Mouse (Mus musculus): ENCODE measurements around the gene Arhgef26. TPM values are rescaled to one million over a fixed set of nuclear protein-coding genes. Genes with fewer than 3 reads are reported as not detected.
A peak's percentile ranks its signal among the peaks of the same experiment; 100 is the strongest.

Arhgef26 gene
- polyA plus RNA-seq, 1 experiment: 26.1 TPM

GRCm38 (mm10) chr3:62367882-62368281, 29.7 kb downstream of the Arhgef26 start:
- no peak overlapping the region for H3K4me3 ChIP-seq (replicated peaks; ENCODE audit: insufficient read depth, low read depth, low read length)
- no peak for DNase-seq
- no peaks in the 10 kb centered on the region for H3K27me3 ChIP-seq (ENCODE audit: control insufficient read depth, insufficient read depth, low read length)
- TF ChIP-seq CTCF (IDR thresholded peaks at IDR 0.05; ENCODE audit: borderline replicate concordance, insufficient read depth, low read depth, low read length): no peak
- TF ChIP-seq POLR2A (IDR thresholded peaks at IDR 0.05; ENCODE audit: borderline replicate concordance, insufficient read depth, low read length): no peak
- no peaks in the 10 kb centered on the region for H3K4me1 ChIP-seq (ENCODE audit: control insufficient read depth, insufficient read depth, low read length)
- 80% methylated on average over 5 of the region's 5 CpGs for WGBS
- no peak overlapping the region for H3K27ac ChIP-seq (ENCODE audit: insufficient read depth, low read length)

- H3K4me1 ChIP-seq (ENCODE audit: control insufficient read depth, insufficient read depth, low read length): no peaks in the 10 kb centered on the region
- no peaks in the 10 kb centered on the region for H3K27me3 ChIP-seq (ENCODE audit: control insufficient read depth, insufficient read depth, low read length)
- no peak for TF ChIP-seq CTCF (IDR thresholded peaks at IDR 0.05; ENCODE audit: borderline replicate concordance, insufficient read depth, low read depth, low read length)
- TF ChIP-seq POLR2A (IDR thresholded peaks at IDR 0.05; ENCODE audit: borderline replicate concordance, insufficient read depth, low read length): no peak
- no peak overlapping the region for H3K27ac ChIP-seq (ENCODE audit: insufficient read depth, low read length)
- H3K4me3 ChIP-seq (replicated peaks; ENCODE audit: insufficient read depth, low read depth, low read length): no peak overlapping the region
- DNase-seq: no peak
- 48% methylated on average over 2 of the region's 2 CpGs for WGBS
These were observed 34.7 kb downstream of the Arhgef26 start for GRCm38 (mm10) chr3:62372841-62373240.

- H3K4me3 ChIP-seq (replicated peaks; ENCODE audit: insufficient read depth, low read depth, low read length): no peak overlapping the region
- no peaks in the 10 kb centered on the region for H3K27me3 ChIP-seq (ENCODE audit: control insufficient read depth, insufficient read depth, low read length)
- no peak overlapping the region for H3K27ac ChIP-seq (ENCODE audit: insufficient read depth, low read length)
- TF ChIP-seq POLR2A (IDR thresholded peaks at IDR 0.05; ENCODE audit: borderline replicate concordance, insufficient read depth, low read length) (no peak), CTCF (IDR thresholded peaks at IDR 0.05; ENCODE audit: borderline replicate concordance, insufficient read depth, low read depth, low read length) (no peak)
- 77% methylated on average over 4 of the region's 4 CpGs for WGBS
- H3K4me1 ChIP-seq (ENCODE audit: control insufficient read depth, insufficient read depth, low read length): no peaks in the 10 kb centered on the region
- no peak for DNase-seq
These were observed 36.2 kb downstream of the Arhgef26 start for GRCm38 (mm10) chr3:62374346-62374745.

- H3K27ac ChIP-seq (ENCODE audit: insufficient read depth, low read length): no peak overlapping the region
- TF ChIP-seq POLR2A (IDR thresholded peaks at IDR 0.05; ENCODE audit: borderline replicate concordance, insufficient read depth, low read length): no peak
- no peak for TF ChIP-seq CTCF (IDR thresholded peaks at IDR 0.05; ENCODE audit: borderline replicate concordance, insufficient read depth, low read depth, low read length)
- no peaks in the 10 kb centered on the region for H3K27me3 ChIP-seq (ENCODE audit: control insufficient read depth, insufficient read depth, low read length)
- 82% methylated on average over 6 of the region's 6 CpGs for WGBS
- DNase-seq: no peak
- no peaks in the 10 kb centered on the region for H3K4me1 ChIP-seq (ENCODE audit: control insufficient read depth, insufficient read depth, low read length)
- no peak overlapping the region for H3K4me3 ChIP-seq (replicated peaks; ENCODE audit: insufficient read depth, low read depth, low read length)
These were observed 36.7 kb downstream of the Arhgef26 start for GRCm38 (mm10) chr3:62374831-62375230.

GRCm38 (mm10) chr3:62376719-62377118, 38.6 kb downstream of the Arhgef26 start:
- 79% methylated on average over 2 of the region's 2 CpGs for WGBS
- DNase-seq: no peak
- H3K4me3 ChIP-seq (replicated peaks; ENCODE audit: insufficient read depth, low read depth, low read length): no peak overlapping the region
- TF ChIP-seq CTCF (IDR thresholded peaks at IDR 0.05; ENCODE audit: borderline replicate concordance, insufficient read depth, low read depth, low read length): no peak
- no peak for TF ChIP-seq POLR2A (IDR thresholded peaks at IDR 0.05; ENCODE audit: borderline replicate concordance, insufficient read depth, low read length)
- H3K27me3 ChIP-seq (ENCODE audit: control insufficient read depth, insufficient read depth, low read length): no peaks in the 10 kb centered on the region
- H3K4me1 ChIP-seq (ENCODE audit: control insufficient read depth, insufficient read depth, low read length): no peaks in the 10 kb centered on the region
- no peak overlapping the region for H3K27ac ChIP-seq (ENCODE audit: insufficient read depth, low read length)

- no peaks in the 10 kb centered on the region for H3K4me1 ChIP-seq (ENCODE audit: control insufficient read depth, insufficient read depth, low read length)
- DNase-seq: no peak
- H3K27me3 ChIP-seq (ENCODE audit: control insufficient read depth, insufficient read depth, low read length): no peaks in the 10 kb centered on the region
- TF ChIP-seq CTCF (IDR thresholded peaks at IDR 0.05; ENCODE audit: borderline replicate concordance, insufficient read depth, low read depth, low read length): no peak
- no peak for TF ChIP-seq POLR2A (IDR thresholded peaks at IDR 0.05; ENCODE audit: borderline replicate concordance, insufficient read depth, low read length)
- H3K4me3 ChIP-seq (replicated peaks; ENCODE audit: insufficient read depth, low read depth, low read length): no peak overlapping the region
- no peak overlapping the region for H3K27ac ChIP-seq (ENCODE audit: insufficient read depth, low read length)
- WGBS: 84% methylated on average over 5 of the region's 5 CpGs
These were observed 41.8 kb downstream of the Arhgef26 start for GRCm38 (mm10) chr3:62379946-62380345.

- peak in 1 of 2 experiments; percentile 16 for DNase-seq
- Histone ChIP-seq H3K27me3 (ENCODE audit: control insufficient read depth, insufficient read depth, low read length) (no peaks in the 10 kb centered on the region), H3K4me1 (ENCODE audit: control insufficient read depth, insufficient read depth, low read length) (no peaks in the 10 kb centered on the region), H3K27ac (ENCODE audit: insufficient read depth, low read length) (no peak overlapping the region), H3K4me3 (replicated peaks; ENCODE audit: insufficient read depth, low read depth, low read length) (no peak overlapping the region)
- TF ChIP-seq CTCF (IDR thresholded peaks at IDR 0.05; ENCODE audit: borderline replicate concordance, insufficient read depth, low read depth, low read length): no peak
- TF ChIP-seq POLR2A (IDR thresholded peaks at IDR 0.05; ENCODE audit: borderline replicate concordance, insufficient read depth, low read length): no peak
- WGBS: 87% methylated on average over 3 of the region's 3 CpGs
These were observed 42.3 kb downstream of the Arhgef26 start for GRCm38 (mm10) chr3:62380420-62380819.

GRCm38 (mm10) chr3:62382853-62383252, 44.7 kb downstream of the Arhgef26 start:
- no peak for DNase-seq
- Histone ChIP-seq H3K27ac (ENCODE audit: insufficient read depth, low read length) (no peak overlapping the region), H3K4me1 (ENCODE audit: control insufficient read depth, insufficient read depth, low read length) (no peaks in the 10 kb centered on the region), H3K4me3 (replicated peaks; ENCODE audit: insufficient read depth, low read depth, low read length) (no peak overlapping the region), H3K27me3 (ENCODE audit: control insufficient read depth, insufficient read depth, low read length) (no peaks in the 10 kb centered on the region)
- WGBS: 87% methylated on average over 1 of the region's 1 CpGs
- TF ChIP-seq POLR2A (IDR thresholded peaks at IDR 0.05; ENCODE audit: borderline replicate concordance, insufficient read depth, low read length) (no peak), CTCF (IDR thresholded peaks at IDR 0.05; ENCODE audit: borderline replicate concordance, insufficient read depth, low read depth, low read length) (no peak)

Data from cerebellum, adult 2 months (tissue).